Mouse (Mus musculus): ENCODE results near the gene Gpx4. TPM values are rescaled to one million over a fixed set of nuclear protein-coding genes. Genes with fewer than 3 reads are reported as not detected.

Gene Gpx4
- 324 and 335 TPM in 2 replicates for polyA plus RNA-seq (2012; rRNA removed)

GRCm38 (mm10) chr10:80047041-80047565 is at the start of gene Gpx4:
TSS of gene Gpx4 (plus strand) at chr10:80047166.

GRCm38 (mm10) chr10:80016511-80016910 is 30.5 kb upstream of the Gpx4 start, which contains the start of gene Arhgap45:
TSS of gene Arhgap45 (plus strand) at chr10:80016653.

GRCm38 (mm10) chr10:80039559-80039979 is 7.4 kb upstream of the Gpx4 start, which contains the start of gene Polr2e:
TSS of gene Polr2e (minus strand) at chr10:80039795.

GRCm38 (mm10) chr10:80105460-80105859 is 58.5 kb downstream of the Gpx4 start, which contains the start of gene Sbno2:
TSS of gene Sbno2 (minus strand) at chr10:80105571.

Other genes with a start within 250 kb of the Gpx4 start
- gene Misp, start 226.2 kb upstream of the Gpx4 start, polyA plus RNA-seq (2012; rRNA removed): 0.59 and 0.99 TPM in 2 replicates
- 104 and 111 TPM in 2 replicates for gene Ptbp1, start 192.7 kb upstream of the Gpx4 start, polyA plus RNA-seq (2012; rRNA removed)
- gene Prtn3, start 172.7 kb upstream of the Gpx4 start, polyA plus RNA-seq (2012; rRNA removed): 200 and 257 TPM in 2 replicates
- 5.6 and 9.0 TPM in 2 replicates for gene Plppr3, start 172.5 kb upstream of the Gpx4 start, polyA plus RNA-seq (2012; rRNA removed)
- gene Elane, start 160.9 kb upstream of the Gpx4 start, polyA plus RNA-seq (2012; rRNA removed): 103 and 130 TPM in 2 replicates
- 0.08 and 0.12 TPM in 2 replicates for gene Cfd, start 156.3 kb upstream of the Gpx4 start, polyA plus RNA-seq (2012; rRNA removed)
- 11.6 and 12.7 TPM in 2 replicates for gene Med16, start 138.2 kb upstream of the Gpx4 start, polyA plus RNA-seq (2012; rRNA removed)
- gene Gm26602, start 136.3 kb upstream of the Gpx4 start, polyA plus RNA-seq (2012; rRNA removed): not detected in 2 replicates
- gene Kiss1r, start 130.2 kb upstream of the Gpx4 start, polyA plus RNA-seq (2012; rRNA removed): 0.65 and 0.86 TPM in 2 replicates
- 31.9 and 40.7 TPM in 2 replicates for gene R3hdm4, start 126.0 kb upstream of the Gpx4 start, polyA plus RNA-seq (2012; rRNA removed)
- gene Arid3a, start 120.1 kb upstream of the Gpx4 start, polyA plus RNA-seq (2012; rRNA removed): 8.4 and 10.3 TPM in 2 replicates
- 18.3 and 20.3 TPM in 2 replicates for gene Wdr18, start 87.0 kb upstream of the Gpx4 start, polyA plus RNA-seq (2012; rRNA removed)
- not detected in 2 replicates for gene Grin3b, start 76.5 kb upstream of the Gpx4 start, polyA plus RNA-seq (2012; rRNA removed)
- gene Tmem259, start 62.8 kb upstream of the Gpx4 start, polyA plus RNA-seq (2012; rRNA removed): 66.7 and 79.1 TPM in 2 replicates
- 28.0 and 28.2 TPM in 2 replicates for gene Cnn2, start 58.6 kb upstream of the Gpx4 start, polyA plus RNA-seq (2012; rRNA removed)
- gene Abca7, start 50.7 kb upstream of the Gpx4 start, polyA plus RNA-seq (2012; rRNA removed): 6.1 and 7.9 TPM in 2 replicates
- gene Arhgap45, start 30.5 kb upstream of the Gpx4 start, polyA plus RNA-seq (2012; rRNA removed): 23.6 and 31.2 TPM in 2 replicates
- gene Polr2e, start 7.4 kb upstream of the Gpx4 start, polyA plus RNA-seq (2012; rRNA removed): 79.7 and 92.0 TPM in 2 replicates
- 10.4 and 13.9 TPM in 2 replicates for gene Sbno2, start 58.4 kb downstream of the Gpx4 start, polyA plus RNA-seq (2012; rRNA removed)
- 63.7 and 77.6 TPM in 2 replicates for gene Stk11, start 68.6 kb downstream of the Gpx4 start, polyA plus RNA-seq (2012; rRNA removed)
- gene Atp5d, start 91.5 kb downstream of the Gpx4 start, polyA plus RNA-seq (2012; rRNA removed): 289 and 291 TPM in 2 replicates
- gene Cbarp, start 93.7 kb downstream of the Gpx4 start, polyA plus RNA-seq (2012; rRNA removed): 0.83 and 0.97 TPM in 2 replicates
- gene Midn, start 101.1 kb downstream of the Gpx4 start, polyA plus RNA-seq (2012; rRNA removed): 9.9 and 11.3 TPM in 2 replicates
- gene Cirbp, start 118.8 kb downstream of the Gpx4 start, polyA plus RNA-seq (2012; rRNA removed): 24.2 and 30.3 TPM in 2 replicates
- 5.5 and 6.2 TPM in 2 replicates for gene 1600002K03Rik, start 125.8 kb downstream of the Gpx4 start, polyA plus RNA-seq (2012; rRNA removed)
- gene Efna2, start 132.3 kb downstream of the Gpx4 start, polyA plus RNA-seq (2012; rRNA removed): 0.31 and 0.38 TPM in 2 replicates
- gene Mum1, start 179.3 kb downstream of the Gpx4 start, polyA plus RNA-seq (2012; rRNA removed): 12.0 and 12.6 TPM in 2 replicates
- 210 and 248 TPM in 2 replicates for gene Ndufs7, start 202.0 kb downstream of the Gpx4 start, polyA plus RNA-seq (2012; rRNA removed)
- gene Gamt, start 213.8 kb downstream of the Gpx4 start, polyA plus RNA-seq (2012; rRNA removed): 121 and 130 TPM in 2 replicates
- 53.8 and 62.0 TPM in 2 replicates for gene Dazap1, start 214.3 kb downstream of the Gpx4 start, polyA plus RNA-seq (2012; rRNA removed)
- gene Rps15, start 245.3 kb downstream of the Gpx4 start, polyA plus RNA-seq (2012; rRNA removed): 1,560 and 1,972 TPM in 2 replicates
- gene Apc2, start 248.8 kb downstream of the Gpx4 start, polyA plus RNA-seq (2012; rRNA removed): 0.03 and 0.05 TPM in 2 replicates